Mouse (Mus musculus) embryonic facial prominence, embryonic 10.5 days (tissue): Measurements from ENCODE around the gene Gm8994. TPM values are rescaled to one million over a fixed set of nuclear protein-coding genes. Genes with fewer than 3 reads are reported as not detected.

Experiments
- DNase-seq: peaks from one replicate; pipeline ENCODE4 v3.0.0-alpha.2; 2017; ENCODE audit warnings: low spot score
- H3K27ac ChIP-seq: fragments of 300-500 bp; sonication (generic); replicated peaks from 2 replicates; pipeline ENCODE4 v1.5.1; 2016; ENCODE audit warnings: mild to moderate bottlenecking
- H3K27me3 ChIP-seq: fragments of 300-500 bp; sonication (generic); replicated peaks from 2 replicates; pipeline ENCODE4 v1.6.1; 2016; ENCODE audit warnings: low read depth, mild to moderate bottlenecking; ENCODE audit not compliant: poor library complexity, severe bottlenecking
- H3K36me3 ChIP-seq: fragments of 300-500 bp; sonication (generic); replicated peaks from 2 replicates; pipeline ENCODE4 v1.6.1; 2016; ENCODE audit warnings: mild to moderate bottlenecking, moderate library complexity
- H3K4me1 ChIP-seq: fragments of 300-500 bp; sonication (generic); 2 replicates; pipeline ENCODE4 v1.6.1; 2016
- H3K4me3 ChIP-seq: fragments of 300-500 bp; sonication (generic); 2 replicates; pipeline ENCODE4 v1.5.1; 2016; ENCODE audit warnings: mild to moderate bottlenecking, moderate library complexity
- H3K9me3 ChIP-seq: fragments of 300-500 bp; sonication (generic); 2 replicates; pipeline ENCODE4 v1.6.1; 2016; ENCODE audit warnings: mild to moderate bottlenecking
- polyA plus RNA-seq: library from polyadenylated mRNA; unstranded; fragments of >200 nt; fragmentation: Nextera tagmentation; extraction: Ambion mirVana; gene quantifications from 2 replicates; pipeline ENCODE4 v1.2.1, GENCODE M21; 2016

Gene Gm8994
- polyA plus RNA-seq, 1 experiment from 2014 or later, result not detected

DNA sequence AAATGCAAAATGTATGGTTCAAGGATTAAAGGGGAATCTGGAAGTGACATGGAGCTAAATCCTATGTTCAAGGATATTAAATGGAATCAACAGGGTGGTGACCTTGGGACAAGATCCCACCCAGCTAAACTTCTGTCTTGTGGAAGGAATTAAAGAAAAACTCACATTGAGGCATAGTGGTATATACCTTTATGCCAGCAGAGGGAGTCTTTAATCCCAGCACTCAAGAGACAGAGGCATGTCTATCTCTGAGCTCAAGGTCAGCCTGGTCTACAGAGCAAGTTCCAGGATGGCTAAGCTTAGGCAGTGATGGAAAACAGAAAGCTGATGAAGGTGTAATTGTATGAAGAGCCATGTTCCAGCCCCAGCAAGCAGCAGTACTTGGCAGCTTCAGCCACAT is 48.8 kb downstream of the Gm8994 start:
- H3K27ac ChIP-seq, result no peak overlapping the region
- H3K4me3 ChIP-seq, result no peak overlapping the region
- H3K27me3 ChIP-seq, result no peaks in the 10 kb centered on the region
- H3K36me3 ChIP-seq, result no peaks in the 10 kb centered on the region
- H3K9me3 ChIP-seq, result no peaks in the 10 kb centered on the region
- no peak for DNase-seq
- no peaks in the 10 kb centered on the region for H3K4me1 ChIP-seq

Other genes with a start within 250 kb of the Gm8994 start
- 0.02 TPM in 1 of 2 replicates, not detected in the other for gene Grin2b, start 154.0 kb upstream of the Gm8994 start, polyA plus RNA-seq
- gene E330021D16Rik, start 88.0 kb downstream of the Gm8994 start, polyA plus RNA-seq, result 0.15 TPM in 1 of 2 replicates, not detected in the other
- 48.0 and 50.9 TPM in 2 replicates for gene Atf7ip, start 178.6 kb downstream of the Gm8994 start, polyA plus RNA-seq